Mouse (Mus musculus): ENCODE data around the gene Coq9. TPM values are rescaled to one million over a fixed set of nuclear protein-coding genes. Genes with fewer than 3 reads are reported as not detected.

The Coq9 gene
- polyA plus RNA-seq (2012; rRNA removed), result 154 and 238 TPM in 2 replicates

DNA sequence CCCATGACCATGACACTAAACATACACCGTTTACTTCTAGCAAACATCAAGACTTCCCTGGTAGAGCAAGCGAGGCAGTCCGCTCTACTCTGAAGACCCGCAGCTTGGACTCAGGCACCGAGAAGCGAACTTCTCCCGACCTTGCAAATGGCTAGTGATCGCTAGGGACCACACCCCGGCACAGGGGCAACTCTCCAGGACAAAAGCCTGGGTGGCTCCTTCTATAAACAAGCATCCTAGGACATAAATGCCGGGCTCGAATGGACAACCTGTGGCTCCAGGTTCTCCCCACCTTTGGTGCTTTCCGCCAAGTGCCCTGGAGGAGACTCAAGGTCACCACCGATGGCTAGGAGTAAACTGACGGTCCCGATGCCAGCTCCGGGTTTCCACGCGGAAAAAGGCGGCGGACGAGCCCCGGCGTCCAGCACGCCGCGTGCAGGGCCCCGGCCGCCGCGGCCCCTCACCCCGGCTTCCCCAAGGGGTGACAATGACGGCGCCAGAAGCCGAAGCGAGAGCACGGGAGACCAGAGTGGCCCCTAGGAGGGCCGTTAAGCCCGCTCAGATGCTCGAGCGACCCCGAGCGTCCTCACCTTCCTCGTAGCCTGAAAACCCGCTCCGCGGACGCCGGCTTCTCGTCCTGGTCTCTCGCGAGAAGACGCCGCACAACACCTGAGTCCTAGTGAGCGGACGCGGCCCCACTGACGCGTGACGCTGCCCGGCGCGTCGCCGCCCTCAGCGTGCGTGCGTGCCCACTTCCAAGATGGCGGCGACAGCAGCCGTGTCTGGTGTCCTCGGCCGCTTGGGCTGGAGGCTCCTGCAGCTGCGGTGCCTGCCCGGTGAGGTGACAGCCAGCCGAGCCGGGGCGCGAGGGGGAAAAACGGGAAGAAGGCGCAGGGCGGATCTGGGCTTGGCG is at the start of gene Coq9, which contains the start of gene Ciapin1:
TSS of gene Coq9 (plus strand) at position 660 of the 913 bp plus-strand sequence.
TSS of gene Ciapin1 (minus strand) at position 697 of the 913 bp plus-strand sequence.
- no peak for TF ChIP-seq CTCF (IDR thresholded peaks at IDR 0.05; ENCODE audit: extremely low read depth, insufficient read length, insufficient replicate concordance, low read depth, low read length)
- peak; percentile 86 for TF ChIP-seq POLR2A (IDR thresholded peaks at IDR 0.05; ENCODE audit: low read depth, low read length)
- WGBS, result under 1% methylated on average over 82 of the region's 82 CpGs
- Histone ChIP-seq H3K27ac (ENCODE audit: insufficient read depth, low read depth, low read length) (peak within 1 kb of the TSS; percentile 95), H3K4me3 (ENCODE audit: low read depth, low read length) (peak within 1 kb of the TSS; percentile 87), H3K36me3 (ENCODE audit: control insufficient read depth, insufficient read depth, low read length) (peaks cover 5% of the 10 kb centered on the region), H3K27me3 (ENCODE audit: control insufficient read depth, insufficient read depth, low read length) (no peaks in the 10 kb centered on the region), H3K4me1 (ENCODE audit: control insufficient read depth, insufficient read depth, insufficient read length, low read length) (peaks cover 5% of the 10 kb centered on the region)

GRCm38 (mm10) chr8:94789256-94789955 is 48.7 kb upstream of the Coq9 start:
- WGBS, result 73% methylated on average over 10 of the region's 10 CpGs
- TF ChIP-seq POLR2A (IDR thresholded peaks at IDR 0.05; ENCODE audit: low read depth, low read length), result no peak
- no peak for TF ChIP-seq CTCF (IDR thresholded peaks at IDR 0.05; ENCODE audit: extremely low read depth, insufficient read length, insufficient replicate concordance, low read depth, low read length)
- H3K27me3 ChIP-seq (ENCODE audit: control insufficient read depth, insufficient read depth, low read length), result no peaks in the 10 kb centered on the region
- H3K27ac ChIP-seq (ENCODE audit: insufficient read depth, low read depth, low read length), result peak overlapping the region; percentile 84
- peaks cover 34% of the 10 kb centered on the region for H3K4me1 ChIP-seq (ENCODE audit: control insufficient read depth, insufficient read depth, insufficient read length, low read length)
- no peaks in the 10 kb centered on the region for H3K36me3 ChIP-seq (ENCODE audit: control insufficient read depth, insufficient read depth, low read length)
- H3K4me3 ChIP-seq (ENCODE audit: low read depth, low read length), result no peak overlapping the region

GRCm38 (mm10) chr8:94794368-94794767 is 43.8 kb upstream of the Coq9 start:
- Histone ChIP-seq H3K4me3 (ENCODE audit: low read depth, low read length) (no peak overlapping the region), H3K27ac (ENCODE audit: insufficient read depth, low read depth, low read length) (no peak overlapping the region), H3K36me3 (ENCODE audit: control insufficient read depth, insufficient read depth, low read length) (no peaks in the 10 kb centered on the region), H3K27me3 (ENCODE audit: control insufficient read depth, insufficient read depth, low read length) (no peaks in the 10 kb centered on the region), H3K4me1 (ENCODE audit: control insufficient read depth, insufficient read depth, insufficient read length, low read length) (peaks cover 6% of the 10 kb centered on the region; the same call in 1 of the 2 replicates)
- no peak for TF ChIP-seq POLR2A (IDR thresholded peaks at IDR 0.05; ENCODE audit: low read depth, low read length)
- TF ChIP-seq CTCF (IDR thresholded peaks at IDR 0.05; ENCODE audit: extremely low read depth, insufficient read length, insufficient replicate concordance, low read depth, low read length), result no peak
- WGBS, result 94% methylated on average over 4 of the region's 4 CpGs

DNA sequence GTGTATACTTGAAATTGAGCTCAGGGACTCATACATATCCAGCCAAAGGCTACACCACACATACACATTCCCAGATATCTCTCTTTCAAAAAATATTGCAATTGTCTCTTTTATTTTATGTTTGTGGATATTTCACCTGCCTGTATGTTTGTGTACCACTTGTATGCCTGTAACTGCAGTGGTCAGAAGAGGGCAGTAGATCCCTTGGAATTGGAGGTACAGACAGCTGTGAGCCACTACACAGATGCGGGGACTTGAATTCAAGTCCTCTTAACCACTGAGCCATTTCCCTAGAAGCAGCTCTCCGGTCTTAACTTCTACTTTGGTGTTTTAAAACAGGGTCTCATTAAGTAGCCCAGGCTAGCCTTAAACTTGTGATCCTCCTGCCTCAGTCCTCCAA is 43.3 kb upstream of the Coq9 start:
- Histone ChIP-seq H3K27me3 (ENCODE audit: control insufficient read depth, insufficient read depth, low read length) (no peaks in the 10 kb centered on the region), H3K36me3 (ENCODE audit: control insufficient read depth, insufficient read depth, low read length) (no peaks in the 10 kb centered on the region), H3K4me1 (ENCODE audit: control insufficient read depth, insufficient read depth, insufficient read length, low read length) (peaks cover 4% of the 10 kb centered on the region; the same call in 1 of the 2 replicates), H3K4me3 (ENCODE audit: low read depth, low read length) (no peak overlapping the region), H3K27ac (ENCODE audit: insufficient read depth, low read depth, low read length) (no peak overlapping the region)
- TF ChIP-seq POLR2A (IDR thresholded peaks at IDR 0.05; ENCODE audit: low read depth, low read length) (no peak), CTCF (IDR thresholded peaks at IDR 0.05; ENCODE audit: extremely low read depth, insufficient read length, insufficient replicate concordance, low read depth, low read length) (no peak)
- WGBS, result 89% methylated on average over 2 of the region's 2 CpGs

DNA sequence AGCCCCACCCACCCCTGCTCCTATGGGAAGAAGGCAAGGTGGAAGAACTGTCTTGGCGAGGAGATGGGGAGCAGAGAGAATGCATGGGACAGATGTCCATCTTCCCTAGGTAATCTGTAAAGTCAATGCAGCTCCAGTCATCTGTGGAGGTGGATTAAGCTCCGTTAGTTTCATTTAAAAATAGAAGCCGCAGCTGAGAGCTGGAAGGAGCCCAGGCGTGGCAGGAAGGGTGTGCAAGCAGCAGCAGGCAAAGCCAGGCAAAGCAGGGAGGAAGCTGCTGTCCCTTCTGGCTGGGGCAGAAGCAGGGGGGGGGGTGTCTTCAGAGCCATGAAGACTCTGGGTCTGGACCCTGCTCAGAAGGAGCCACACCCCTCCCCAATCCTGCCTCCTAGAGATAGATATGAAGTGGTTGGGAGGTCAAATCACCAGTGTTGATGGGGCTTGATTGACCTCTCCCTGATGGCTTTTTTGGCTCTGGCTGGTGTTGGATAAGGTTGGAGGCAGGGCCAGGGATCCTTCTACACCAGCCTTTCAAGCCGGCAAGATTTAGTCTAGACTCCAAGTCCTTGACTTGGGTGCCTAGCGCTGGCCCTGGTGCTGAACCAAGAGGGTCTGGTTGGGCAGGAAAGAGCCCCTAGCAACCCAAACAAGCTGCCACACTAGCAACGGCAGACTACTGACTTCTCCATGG is 37.7 kb upstream of the Coq9 start:
- no peak overlapping the region for H3K27ac ChIP-seq (ENCODE audit: insufficient read depth, low read depth, low read length)
- WGBS, result 52% methylated on average over 7 of the region's 7 CpGs
- H3K27me3 ChIP-seq (ENCODE audit: control insufficient read depth, insufficient read depth, low read length), result no peaks in the 10 kb centered on the region
- no peaks in the 10 kb centered on the region for H3K36me3 ChIP-seq (ENCODE audit: control insufficient read depth, insufficient read depth, low read length)
- TF ChIP-seq CTCF (IDR thresholded peaks at IDR 0.05; ENCODE audit: extremely low read depth, insufficient read length, insufficient replicate concordance, low read depth, low read length) (no peak), POLR2A (IDR thresholded peaks at IDR 0.05; ENCODE audit: low read depth, low read length) (no peak)
- no peak overlapping the region for H3K4me3 ChIP-seq (ENCODE audit: low read depth, low read length)
- H3K4me1 ChIP-seq (ENCODE audit: control insufficient read depth, insufficient read depth, insufficient read length, low read length), result peaks cover 7% of the 10 kb centered on the region

DNA sequence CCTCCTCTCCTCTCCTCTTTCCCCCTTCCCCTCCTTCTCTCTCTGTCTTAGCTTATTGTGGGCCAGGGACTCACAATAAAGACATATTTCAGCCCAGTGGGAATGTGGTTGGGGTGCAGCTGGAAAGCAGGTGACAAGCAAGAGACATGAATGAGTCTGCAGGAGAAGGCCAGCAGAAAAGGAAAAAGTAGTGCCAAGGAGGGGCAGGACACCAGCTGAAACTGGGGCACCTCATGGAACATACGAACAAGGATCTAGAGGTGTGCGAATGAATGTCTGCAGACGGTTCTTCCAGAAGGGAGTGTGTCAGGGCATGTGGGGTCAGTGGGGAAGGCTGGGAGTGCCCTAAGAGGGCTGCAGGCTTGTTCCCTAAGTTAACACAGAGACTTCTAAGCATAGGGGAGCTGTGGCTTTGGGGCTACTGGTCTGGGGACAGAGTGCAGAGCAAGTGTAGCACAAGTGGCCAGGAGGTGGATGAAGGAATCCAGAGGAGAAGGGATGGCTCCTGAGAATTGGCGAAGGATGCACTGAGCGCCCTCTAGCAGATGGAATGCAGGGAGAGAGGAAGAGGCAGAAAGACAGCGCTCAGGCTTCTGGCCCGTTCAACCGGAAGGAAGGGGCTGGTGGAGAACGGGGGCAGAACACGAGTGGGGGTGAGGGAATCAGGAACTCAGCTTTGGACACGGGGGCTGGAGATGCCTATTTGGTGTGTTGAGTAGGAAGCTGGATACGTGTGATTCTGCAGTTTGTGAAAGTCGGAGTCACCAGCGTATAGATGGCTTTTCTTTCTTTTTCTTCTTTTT is 36.6 kb upstream of the Coq9 start:
- no peaks in the 10 kb centered on the region for H3K36me3 ChIP-seq (ENCODE audit: control insufficient read depth, insufficient read depth, low read length)
- H3K27me3 ChIP-seq (ENCODE audit: control insufficient read depth, insufficient read depth, low read length), result no peaks in the 10 kb centered on the region
- TF ChIP-seq CTCF (IDR thresholded peaks at IDR 0.05; ENCODE audit: extremely low read depth, insufficient read length, insufficient replicate concordance, low read depth, low read length), result peak; percentile 47; the same call in 1 of the 2 replicates
- TF ChIP-seq POLR2A (IDR thresholded peaks at IDR 0.05; ENCODE audit: low read depth, low read length), result no peak
- H3K4me1 ChIP-seq (ENCODE audit: control insufficient read depth, insufficient read depth, insufficient read length, low read length), result peaks cover 7% of the 10 kb centered on the region
- H3K4me3 ChIP-seq (ENCODE audit: low read depth, low read length), result no peak overlapping the region
- H3K27ac ChIP-seq (ENCODE audit: insufficient read depth, low read depth, low read length), result no peak overlapping the region
- WGBS, result 32% methylated on average over 14 of the region's 14 CpGs

Measured in small intestine, adult 2 months (tissue).